Mouse (Mus musculus) embryonic facial prominence, embryonic 13.5 days (tissue): ENCODE results near the gene Ctsc. TPM values are rescaled to one million over a fixed set of nuclear protein-coding genes. Genes with fewer than 3 reads are reported as not detected.

Experiments used
- ATAC-seq: fragments of 200-750 bp; cut with Nextera tagmentation; 2 replicates; pipeline ENCODE4 v1.8.0; 2017; ENCODE audit warnings: low read depth; ENCODE audit not compliant: insufficient number of reproducible peaks, insufficient read depth, low FRiP score, low TSS enrichment
- H3K27ac ChIP-seq: fragments of 300-500 bp; sonication (generic); 2 replicates; pipeline ENCODE4 v1.5.1; 2015; ENCODE audit warnings: moderate library complexity, mild to moderate bottlenecking, inconsistent platforms
- H3K27me3 ChIP-seq: fragments of 300-500 bp; sonication (generic); 2 replicates; pipeline ENCODE4 v1.6.1; 2015; ENCODE audit warnings: mild to moderate bottlenecking, inconsistent platforms
- H3K36me3 ChIP-seq: fragments of 300-500 bp; sonication (generic); 2 replicates; pipeline ENCODE4 v1.6.1; 2015; ENCODE audit warnings: mild to moderate bottlenecking, inconsistent platforms
- H3K4me1 ChIP-seq: fragments of 300-500 bp; sonication (generic); 2 replicates; pipeline ENCODE4 v1.6.1; 2015; ENCODE audit warnings: inconsistent platforms
- H3K4me2 ChIP-seq: fragments of 300-500 bp; sonication (generic); 2 replicates; pipeline ENCODE4 v1.6.1; 2015; ENCODE audit warnings: moderate library complexity, mild to moderate bottlenecking, inconsistent platforms
- H3K4me3 ChIP-seq: fragments of 300-500 bp; sonication (generic); 2 replicates; pipeline ENCODE4 v1.5.1; 2015; ENCODE audit warnings: mild to moderate bottlenecking, inconsistent platforms
- H3K9ac ChIP-seq: fragments of 300-500 bp; sonication (generic); 2 replicates; pipeline ENCODE4 v1.6.1; 2015; ENCODE audit warnings: mild to moderate bottlenecking, inconsistent platforms
- H3K9me3 ChIP-seq: fragments of 300-500 bp; sonication (generic); 2 replicates; pipeline ENCODE4 v1.6.1; 2016; ENCODE audit warnings: inconsistent platforms
- WGBS: fragments of 180-500 bp; shearing (Covaris S2); methylation state at CpG from one replicate; pipeline ENCODE4 v1.1.7; 2015; ENCODE audit warnings: mixed read lengths; 5-methylcytosine and 5-hydroxymethylcytosine counted together
- polyA plus RNA-seq: library from polyadenylated mRNA; unstranded; fragments of >200 nt; fragmentation: Nextera tagmentation; extraction: Ambion mirVana; gene quantifications from 2 replicates; pipeline ENCODE4 v1.2.1, GENCODE M21; 2015

Ctsc gene
- polyA plus RNA-seq, 1 experiment from 2014 or later = 41.1 TPM

- H3K4me2 ChIP-seq = no peak overlapping the region
- no peaks in the 10 kb centered on the region for H3K4me1 ChIP-seq
- no peaks in the 10 kb centered on the region for H3K36me3 ChIP-seq
- WGBS = 83% methylated on average over 4 of the region's 4 CpGs
- H3K9me3 ChIP-seq = no peaks in the 10 kb centered on the region
- no peak overlapping the region for H3K27ac ChIP-seq
- H3K27me3 ChIP-seq = no peaks in the 10 kb centered on the region
- H3K4me3 ChIP-seq = no peak overlapping the region
- no peak overlapping the region for H3K9ac ChIP-seq
- ATAC-seq = no peak
Observed at GRCm38 (mm10) chr7:88261799-88262198, 16.1 kb upstream of the Ctsc start.

- Histone ChIP-seq H3K4me1 (no peaks in the 10 kb centered on the region), H3K4me2 (no peak overlapping the region), H3K27me3 (no peaks in the 10 kb centered on the region), H3K36me3 (no peaks in the 10 kb centered on the region), H3K9ac (no peak overlapping the region), H3K4me3 (no peak overlapping the region), H3K27ac (no peak overlapping the region), H3K9me3 (no peaks in the 10 kb centered on the region)
- 83% methylated on average over 5 of the region's 5 CpGs for WGBS
- ATAC-seq = no peak
Observed at GRCm38 (mm10) chr7:88264861-88265260, 13.0 kb upstream of the Ctsc start.

GRCm38 (mm10) chr7:88269913-88270312 is 8.0 kb upstream of the Ctsc start:
- 80% methylated on average over 1 of the region's 1 CpGs for WGBS
- no peak for ATAC-seq
- Histone ChIP-seq H3K9ac (no peak overlapping the region), H3K4me1 (no peaks in the 10 kb centered on the region), H3K9me3 (no peaks in the 10 kb centered on the region), H3K27ac (no peak overlapping the region), H3K4me2 (no peak overlapping the region), H3K4me3 (no peak overlapping the region), H3K36me3 (no peaks in the 10 kb centered on the region), H3K27me3 (no peaks in the 10 kb centered on the region)

GRCm38 (mm10) chr7:88271531-88271930 is 6.4 kb upstream of the Ctsc start:
- 56% methylated on average over 2 of the region's 2 CpGs for WGBS
- H3K27ac ChIP-seq = no peak overlapping the region
- no peak overlapping the region for H3K4me3 ChIP-seq
- H3K27me3 ChIP-seq = no peaks in the 10 kb centered on the region
- no peaks in the 10 kb centered on the region for H3K9me3 ChIP-seq
- no peaks in the 10 kb centered on the region for H3K36me3 ChIP-seq
- H3K9ac ChIP-seq = no peak overlapping the region
- no peak overlapping the region for H3K4me2 ChIP-seq
- no peak for ATAC-seq
- no peaks in the 10 kb centered on the region for H3K4me1 ChIP-seq

- peak overlapping the region; percentile 91 for H3K4me2 ChIP-seq
- WGBS = 34% methylated on average over 7 of the region's 7 CpGs
- H3K9ac ChIP-seq = peak overlapping the region; percentile 75; the same call in 1 of the 2 replicates
- no peaks in the 10 kb centered on the region for H3K36me3 ChIP-seq
- ATAC-seq = no peak
- 0 out of 2 replicates have a peak, but pooled peaks cover 9% of the 10 kb centered on the region for H3K4me1 ChIP-seq
- no peaks in the 10 kb centered on the region for H3K27me3 ChIP-seq
- H3K27ac ChIP-seq = no peak overlapping the region
- H3K9me3 ChIP-seq = no peaks in the 10 kb centered on the region
- peak overlapping the region; percentile 59 for H3K4me3 ChIP-seq
Observed at GRCm38 (mm10) chr7:88276914-88277765, 745 bp upstream of the Ctsc start.

GRCm38 (mm10) chr7:88278628-88279196 is 827 bp downstream of the Ctsc start:
- peak overlapping the region; percentile 59 for H3K4me3 ChIP-seq
- WGBS = 51% methylated on average over 8 of the region's 8 CpGs

GRCm38 (mm10) chr7:88285276-88285675 is 7.4 kb downstream of the Ctsc start:
- Histone ChIP-seq H3K4me1 (no peaks in the 10 kb centered on the region), H3K9me3 (no peaks in the 10 kb centered on the region), H3K36me3 (no peaks in the 10 kb centered on the region), H3K4me2 (no peak overlapping the region), H3K27me3 (no peaks in the 10 kb centered on the region), H3K9ac (no peak overlapping the region), H3K4me3 (no peak overlapping the region), H3K27ac (no peak overlapping the region)
- no peak for ATAC-seq
- 92% methylated on average over 3 of the region's 3 CpGs for WGBS

More at GRCm38 (mm10) chr7:88278628-88279196, 827 bp downstream of the Ctsc start:
- H3K36me3 ChIP-seq = no peaks in the 10 kb centered on the region
- no peak for ATAC-seq
- 0 out of 2 replicates have a peak, but pooled peaks cover 9% of the 10 kb centered on the region for H3K4me1 ChIP-seq
- H3K4me2 ChIP-seq = peak overlapping the region; percentile 91
- H3K27ac ChIP-seq = no peak overlapping the region
- H3K9me3 ChIP-seq = no peaks in the 10 kb centered on the region
- H3K27me3 ChIP-seq = no peaks in the 10 kb centered on the region
- H3K9ac ChIP-seq = peak overlapping the region; percentile 75; the same call in 1 of the 2 replicates

- H3K9ac ChIP-seq = no peak overlapping the region
- no peak overlapping the region for H3K4me3 ChIP-seq
- no peak for ATAC-seq
- 61% methylated on average over 2 of the region's 2 CpGs for WGBS
- no peak overlapping the region for H3K4me2 ChIP-seq
- no peaks in the 10 kb centered on the region for H3K9me3 ChIP-seq
- no peaks in the 10 kb centered on the region for H3K4me1 ChIP-seq
- H3K36me3 ChIP-seq = no peaks in the 10 kb centered on the region
- H3K27me3 ChIP-seq = no peaks in the 10 kb centered on the region
- no peak overlapping the region for H3K27ac ChIP-seq
Observed at GRCm38 (mm10) chr7:88291036-88291435, 13.2 kb downstream of the Ctsc start.

- WGBS = 74% methylated on average over 2 of the region's 2 CpGs
- Histone ChIP-seq H3K27ac (no peak overlapping the region), H3K4me1 (no peaks in the 10 kb centered on the region), H3K27me3 (no peaks in the 10 kb centered on the region), H3K4me3 (no peak overlapping the region), H3K9ac (no peak overlapping the region), H3K36me3 (no peaks in the 10 kb centered on the region), H3K4me2 (no peak overlapping the region), H3K9me3 (no peaks in the 10 kb centered on the region)
- ATAC-seq = no peak
Observed at GRCm38 (mm10) chr7:88292044-88292443, 14.2 kb downstream of the Ctsc start.

GRCm38 (mm10) chr7:88293907-88294306 is 16.0 kb downstream of the Ctsc start:
- Histone ChIP-seq H3K4me1 (no peaks in the 10 kb centered on the region), H3K4me2 (no peak overlapping the region), H3K27me3 (no peaks in the 10 kb centered on the region), H3K36me3 (no peaks in the 10 kb centered on the region), H3K9me3 (no peaks in the 10 kb centered on the region), H3K9ac (no peak overlapping the region), H3K27ac (no peak overlapping the region), H3K4me3 (no peak overlapping the region)
- no peak for ATAC-seq
- WGBS = 39% methylated on average over 6 of the region's 6 CpGs

GRCm38 (mm10) chr7:88295989-88296388 is 18.1 kb downstream of the Ctsc start:
- Histone ChIP-seq H3K4me2 (no peak overlapping the region), H3K9me3 (no peaks in the 10 kb centered on the region), H3K4me3 (no peak overlapping the region), H3K9ac (no peak overlapping the region), H3K27me3 (no peaks in the 10 kb centered on the region), H3K27ac (no peak overlapping the region), H3K4me1 (no peaks in the 10 kb centered on the region), H3K36me3 (no peaks in the 10 kb centered on the region)
- no peak for ATAC-seq
- 89% methylated on average over 1 of the region's 1 CpGs for WGBS

GRCm38 (mm10) chr7:88296932-88297331 is 19.0 kb downstream of the Ctsc start:
- no peak overlapping the region for H3K4me3 ChIP-seq
- 63% methylated on average over 6 of the region's 6 CpGs for WGBS

More at GRCm38 (mm10) chr7:88296932-88297331, 19.0 kb downstream of the Ctsc start:
- H3K27ac ChIP-seq = no peak overlapping the region
- no peak overlapping the region for H3K9ac ChIP-seq
- no peaks in the 10 kb centered on the region for H3K36me3 ChIP-seq
- H3K27me3 ChIP-seq = no peaks in the 10 kb centered on the region
- H3K4me1 ChIP-seq = no peaks in the 10 kb centered on the region
- no peak for ATAC-seq
- H3K4me2 ChIP-seq = no peak overlapping the region
- H3K9me3 ChIP-seq = no peaks in the 10 kb centered on the region
